Mouse (Mus musculus) liver, embryonic 13.5 days (tissue): ENCODE measurements at regions not wholly inside any gene's neighbourhood (a gene's known extent, or its start where the extent isn't known, plus 50 kb on each side); places are given as distances from the start of the nearest gene placed in this dataset.

Experiments used
- ATAC-seq: fragments of 200-750 bp; cut with Nextera tagmentation; 2 replicates; pipeline ENCODE4 v1.8.0; 2017; ENCODE audit warnings: low read depth, mild to moderate bottlenecking, moderate number of reproducible peaks, moderate library complexity
- DNase-seq: peaks from one replicate; pipeline ENCODE4 v3.0.0; 2022
- H3K27ac ChIP-seq: fragments of 300-500 bp; sonication (generic); 2 replicates; pipeline ENCODE4 v1.5.1; 2015; ENCODE audit warnings: moderate library complexity, mild to moderate bottlenecking, inconsistent platforms
- H3K27me3 ChIP-seq: fragments of 300-500 bp; sonication (generic); 2 replicates; pipeline ENCODE4 v1.6.1; 2015; ENCODE audit warnings: mild to moderate bottlenecking, inconsistent platforms
- H3K36me3 ChIP-seq: fragments of 300-500 bp; sonication (generic); 2 replicates; pipeline ENCODE4 v1.6.1; 2015; ENCODE audit warnings: mild to moderate bottlenecking, inconsistent platforms
- H3K4me1 ChIP-seq: fragments of 300-500 bp; sonication (generic); replicated peaks from 2 replicates; pipeline ENCODE4 v1.6.1; 2015; ENCODE audit warnings: inconsistent platforms
- H3K4me2 ChIP-seq: fragments of 300-500 bp; sonication (generic); 2 replicates; pipeline ENCODE4 v1.6.1; 2015; ENCODE audit warnings: inconsistent platforms, mild to moderate bottlenecking, moderate library complexity
- H3K4me3 ChIP-seq: fragments of 300-500 bp; sonication (generic); replicated peaks from 2 replicates; pipeline ENCODE4 v1.5.1; 2015; ENCODE audit warnings: mild to moderate bottlenecking, inconsistent platforms
- H3K9ac ChIP-seq: fragments of 300-500 bp; sonication (generic); 2 replicates; pipeline ENCODE4 v1.6.1; 2015; ENCODE audit warnings: mild to moderate bottlenecking, inconsistent platforms
- H3K9me3 ChIP-seq: fragments of 300-500 bp; sonication (generic); replicated peaks from 2 replicates; pipeline ENCODE4 v1.6.1; 2016; ENCODE audit warnings: inconsistent platforms
- WGBS: fragments of 180-500 bp; shearing (Covaris S2); methylation state at CpG from one replicate; pipeline ENCODE4 v1.1.7; 2015; ENCODE audit not compliant: insufficient replicate concordance; 5-methylcytosine and 5-hydroxymethylcytosine counted together

- H3K36me3 ChIP-seq: no peaks in the 10 kb centered on the region
- H3K4me2 ChIP-seq: no peak overlapping the region
Observed at GRCm38 (mm10) chr2:71623134-71623533, 76.6 kb upstream of the Dlx2 start.

GRCm38 (mm10) chr2:71625298-71625902 lies 78.8 kb upstream of the Dlx2 start:
- Histone ChIP-seq H3K4me3 (no peak overlapping the region), H3K27ac (no peak overlapping the region), H3K9ac (no peak overlapping the region), H3K27me3 (peaks cover 47% of the 10 kb centered on the region), H3K4me1 (peaks cover 34% of the 10 kb centered on the region), H3K4me2 (no peak overlapping the region), H3K9me3 (no peaks in the 10 kb centered on the region), H3K36me3 (no peaks in the 10 kb centered on the region)
- no peak for DNase-seq
- ATAC-seq: no peak
- 70% methylated on average over 7 of the region's 7 CpGs for WGBS

More at GRCm38 (mm10) chr2:71623134-71623533, 76.6 kb upstream of the Dlx2 start:
- Histone ChIP-seq H3K27ac (no peak overlapping the region), H3K9me3 (no peaks in the 10 kb centered on the region), H3K9ac (no peak overlapping the region), H3K4me3 (no peak overlapping the region), H3K27me3 (peaks cover 25% of the 10 kb centered on the region), H3K4me1 (peaks cover 24% of the 10 kb centered on the region)
- ATAC-seq: no peak
- WGBS: 53% methylated on average over 2 of the region's 2 CpGs
- DNase-seq: no peak

DNA sequence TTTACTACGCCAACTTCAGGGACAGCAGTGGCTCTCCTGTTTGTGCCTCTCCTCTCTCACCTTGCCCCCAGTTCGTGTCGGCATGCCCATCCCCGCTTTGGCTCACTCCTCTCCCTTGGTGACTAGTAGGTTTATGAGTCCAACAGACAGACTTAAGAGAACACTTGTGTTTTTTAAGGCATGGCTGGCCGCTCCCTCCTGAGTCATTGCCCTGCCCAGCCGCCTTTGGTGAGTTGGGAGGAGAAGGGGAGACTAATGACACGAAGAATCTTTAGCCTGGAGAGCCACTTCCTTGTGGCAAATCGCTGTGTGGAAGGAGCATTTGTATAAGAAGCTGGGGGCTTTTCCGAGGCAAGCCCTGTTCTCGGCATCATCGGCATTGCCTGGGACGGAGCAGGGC lies 79.8 kb upstream of the Dlx2 start:
- Histone ChIP-seq H3K27ac (no peak overlapping the region), H3K9me3 (no peaks in the 10 kb centered on the region), H3K9ac (no peak overlapping the region), H3K4me3 (no peak overlapping the region), H3K36me3 (no peaks in the 10 kb centered on the region), H3K27me3 (peaks cover 49% of the 10 kb centered on the region), H3K4me2 (no peak overlapping the region), H3K4me1 (peaks cover 34% of the 10 kb centered on the region)
- ATAC-seq: no peak
- 36% methylated on average over 12 of the region's 12 CpGs for WGBS
- DNase-seq: no peak

GRCm38 (mm10) chr2:71627097-71627755 lies 80.7 kb upstream of the Dlx2 start:
- Histone ChIP-seq H3K36me3 (no peaks in the 10 kb centered on the region), H3K9ac (no peak overlapping the region), H3K27me3 (peaks cover 49% of the 10 kb centered on the region), H3K4me3 (no peak overlapping the region), H3K4me1 (peaks cover 30% of the 10 kb centered on the region), H3K9me3 (no peaks in the 10 kb centered on the region), H3K4me2 (no peak overlapping the region), H3K27ac (no peak overlapping the region)
- DNase-seq (no peak), ATAC-seq (no peak)
- WGBS: 36% methylated on average over 14 of the region's 14 CpGs

- H3K4me3 ChIP-seq: no peak overlapping the region
- DNase-seq: no peak
Observed at GRCm38 (mm10) chr2:71628821-71629220, 82.3 kb upstream of the Dlx2 start.

GRCm38 (mm10) chr2:71629301-71630142 lies 83.0 kb upstream of the Dlx2 start:
- ATAC-seq: no peak
- peaks cover 20% of the 10 kb centered on the region for H3K4me1 ChIP-seq
- peak overlapping the region; percentile 30 for H3K4me3 ChIP-seq
- H3K9me3 ChIP-seq: no peaks in the 10 kb centered on the region
- H3K36me3 ChIP-seq: no peaks in the 10 kb centered on the region
- DNase-seq: no peak
- H3K27me3 ChIP-seq: peaks cover 49% of the 10 kb centered on the region
- WGBS: 4% methylated on average over 43 of the region's 43 CpGs
- H3K9ac ChIP-seq: no peak overlapping the region
- no peak overlapping the region for H3K27ac ChIP-seq
- H3K4me2 ChIP-seq: peak overlapping the region; percentile 62

More at GRCm38 (mm10) chr2:71628821-71629220, 82.3 kb upstream of the Dlx2 start:
- Histone ChIP-seq H3K27ac (no peak overlapping the region), H3K27me3 (peaks cover 49% of the 10 kb centered on the region), H3K9me3 (no peaks in the 10 kb centered on the region), H3K36me3 (no peaks in the 10 kb centered on the region), H3K4me2 (0 out of 2 replicates have a peak overlapping the region, but pooled peaks have one; percentile 62), H3K4me1 (peaks cover 20% of the 10 kb centered on the region), H3K9ac (no peak overlapping the region)
- WGBS: 54% methylated on average over 7 of the region's 7 CpGs
- no peak for ATAC-seq

GRCm38 (mm10) chr2:71630143-71630463 lies 83.5 kb upstream of the Dlx2 start:
- Histone ChIP-seq H3K9ac (no peak overlapping the region), H3K9me3 (no peaks in the 10 kb centered on the region), H3K4me3 (peak overlapping the region; percentile 30; the same call in 1 of the 2 replicates), H3K27ac (no peak overlapping the region), H3K4me1 (peaks cover 20% of the 10 kb centered on the region), H3K4me2 (peak overlapping the region; percentile 62), H3K36me3 (no peaks in the 10 kb centered on the region), H3K27me3 (peaks cover 46% of the 10 kb centered on the region)
- ATAC-seq: no peak
- DNase-seq: no peak
- 26% methylated on average over 3 of the region's 3 CpGs for WGBS

DNA sequence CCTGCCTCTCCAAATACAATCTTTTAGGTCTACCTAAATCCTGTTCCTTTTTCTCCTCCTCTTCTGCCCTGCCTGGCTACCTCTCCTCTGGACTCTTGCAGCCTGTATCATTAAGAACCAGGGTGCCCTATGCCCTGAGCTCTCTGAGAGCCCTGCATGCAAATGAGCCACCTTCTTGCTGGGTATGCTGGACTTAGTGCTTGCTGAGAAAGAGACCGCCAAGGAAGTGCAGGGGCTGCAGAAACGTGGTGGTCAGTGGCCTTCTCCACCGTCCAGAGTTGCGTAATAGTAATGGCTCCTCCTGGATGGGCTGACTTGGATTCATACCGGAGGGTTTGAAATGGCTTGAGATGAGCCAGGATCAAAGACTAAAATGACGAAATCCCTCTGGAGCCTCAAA lies 86.9 kb upstream of the Dlx2 start:
- DNase-seq (no peak), ATAC-seq (no peak)
- WGBS: 52% methylated on average over 6 of the region's 6 CpGs
- H3K9me3 ChIP-seq: no peaks in the 10 kb centered on the region
- H3K27ac ChIP-seq: no peak overlapping the region
- H3K4me3 ChIP-seq: no peak overlapping the region
- H3K4me2 ChIP-seq: no peak overlapping the region
- H3K36me3 ChIP-seq: no peaks in the 10 kb centered on the region
- peaks cover 21% of the 10 kb centered on the region for H3K27me3 ChIP-seq
- no peak overlapping the region for H3K9ac ChIP-seq
- H3K4me1 ChIP-seq: peaks cover 10% of the 10 kb centered on the region

- Histone ChIP-seq H3K4me3 (no peak overlapping the region), H3K4me1 (0 out of 2 replicates have a peak, but pooled peaks cover 6% of the 10 kb centered on the region), H3K9me3 (no peaks in the 10 kb centered on the region), H3K9ac (no peak overlapping the region), H3K27ac (no peak overlapping the region), H3K36me3 (no peaks in the 10 kb centered on the region), H3K27me3 (peaks cover 11% of the 10 kb centered on the region), H3K4me2 (no peak overlapping the region)
- no peak for DNase-seq
- WGBS: 44% methylated on average over 3 of the region's 3 CpGs
- ATAC-seq: no peak
Observed at GRCm38 (mm10) chr2:71634471-71634870, 87.9 kb upstream of the Dlx2 start.

DNA sequence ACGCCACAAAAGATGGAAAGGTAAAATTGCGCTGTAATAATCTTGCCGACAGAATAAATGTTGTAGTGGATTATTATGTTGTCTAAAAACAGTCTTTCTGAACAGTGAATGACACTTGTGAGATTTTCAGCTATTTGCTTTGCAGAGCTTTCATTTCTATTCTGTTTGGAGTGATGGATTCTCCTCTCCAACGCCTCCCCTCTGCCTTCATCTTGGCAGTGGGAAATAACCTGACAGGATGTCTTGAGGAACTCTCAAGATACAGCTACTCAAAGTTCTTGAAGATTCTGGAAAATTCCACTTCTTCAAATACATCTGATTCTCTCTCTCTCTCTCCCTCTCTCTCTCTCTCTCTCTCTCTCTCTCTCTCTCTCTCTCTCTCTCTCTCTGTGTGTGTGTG lies 89.6 kb upstream of the Dlx2 start:
- 71% methylated on average over 4 of the region's 4 CpGs for WGBS
- no peak overlapping the region for H3K4me3 ChIP-seq
- ATAC-seq: no peak

GRCm38 (mm10) chr2:71636590-71636989 lies 90.0 kb upstream of the Dlx2 start:
- no peaks in the 10 kb centered on the region for H3K36me3 ChIP-seq
- DNase-seq (no peak), ATAC-seq (no peak)
- H3K27ac ChIP-seq: no peak overlapping the region
- no peak overlapping the region for H3K4me3 ChIP-seq
- H3K4me1 ChIP-seq: no peaks in the 10 kb centered on the region
- no peak overlapping the region for H3K9ac ChIP-seq
- H3K9me3 ChIP-seq: no peaks in the 10 kb centered on the region
- no peaks in the 10 kb centered on the region for H3K27me3 ChIP-seq
- no peak overlapping the region for H3K4me2 ChIP-seq
- 72% methylated on average over 4 of the region's 4 CpGs for WGBS

More for the DNA sequence above, 89.6 kb upstream of the Dlx2 start:
- DNase-seq: no peak
- H3K27ac ChIP-seq: no peak overlapping the region
- no peaks in the 10 kb centered on the region for H3K4me1 ChIP-seq
- H3K9me3 ChIP-seq: no peaks in the 10 kb centered on the region
- no peak overlapping the region for H3K4me2 ChIP-seq
- H3K27me3 ChIP-seq: no peaks in the 10 kb centered on the region
- no peaks in the 10 kb centered on the region for H3K36me3 ChIP-seq
- no peak overlapping the region for H3K9ac ChIP-seq
